Mouse (Mus musculus) gastrocnemius, postnatal 25 days (tissue): ENCODE data around the gene Sh2d5. TPM values are rescaled to one million over a fixed set of nuclear protein-coding genes. Genes with fewer than 3 reads are reported as not detected.
A peak's percentile ranks its signal among the peaks of the same experiment; 100 is the strongest.

Experiments used
- DNase-seq: peaks from one replicate; pipeline ENCODE4 v3.0.0; 2022
- total RNA-seq, 2 experiments: library from RNA; stranded (reverse); gene quantifications; 1 replicate in 1 of 2; 2 replicates in 1 of 2; pipeline ENCODE4 v1.2.3; 2021

Gene Sh2d5
- total RNA-seq, 2 experiments from 2014 or later = 0.19 TPM; not detected in 1

- DNase-seq = peak; percentile 73
Measured at GRCm38 (mm10) chr4:138261843-138262681, 11.9 kb downstream of the Sh2d5 start.

GRCm38 (mm10) chr4:138267869-138268268, 17.7 kb downstream of the Sh2d5 start:
- DNase-seq = no peak

GRCm38 (mm10) chr4:138272011-138272997, 22.1 kb downstream of the Sh2d5 start:
- peak; percentile 22 for DNase-seq

GRCm38 (mm10) chr4:138278346-138278745, 28.1 kb downstream of the Sh2d5 start:
- no peak for DNase-seq

GRCm38 (mm10) chr4:138282834-138283233, 32.6 kb downstream of the Sh2d5 start:
- DNase-seq = no peak

- DNase-seq = no peak
Measured at GRCm38 (mm10) chr4:138286411-138286810, 36.2 kb downstream of the Sh2d5 start.

GRCm38 (mm10) chr4:138288691-138289090, 38.5 kb downstream of the Sh2d5 start:
- no peak for DNase-seq

- DNase-seq = no peak
Measured at GRCm38 (mm10) chr4:138292028-138292427, 41.8 kb downstream of the Sh2d5 start.

GRCm38 (mm10) chr4:138293261-138293948, 43.2 kb downstream of the Sh2d5 start:
- DNase-seq = no peak

GRCm38 (mm10) chr4:138293949-138294550, 43.8 kb downstream of the Sh2d5 start:
- DNase-seq = no peak

GRCm38 (mm10) chr4:138301271-138301780, 51.1 kb downstream of the Sh2d5 start:
- no peak for DNase-seq

- DNase-seq = no peak
Measured at GRCm38 (mm10) chr4:138303011-138303410, 52.8 kb downstream of the Sh2d5 start.

GRCm38 (mm10) chr4:138303742-138304141, 53.5 kb downstream of the Sh2d5 start:
- DNase-seq = no peak

GRCm38 (mm10) chr4:138304340-138305104, 54.3 kb downstream of the Sh2d5 start, which contains the start of gene Ddost:
Ddost (plus strand) TSS chr4:138304730.
- peak; percentile 98 for DNase-seq

GRCm38 (mm10) chr4:138307025-138307424, 56.8 kb downstream of the Sh2d5 start:
- no peak for DNase-seq

- no peak for DNase-seq
Measured at GRCm38 (mm10) chr4:138307739-138308138, 57.5 kb downstream of the Sh2d5 start.

- no peak for DNase-seq
Measured at GRCm38 (mm10) chr4:138310311-138310910, 60.2 kb downstream of the Sh2d5 start.
